Mouse (Mus musculus) kidney, embryonic 14.5 days (tissue): Measurements from ENCODE around the gene Rin2. TPM values are rescaled to one million over a fixed set of nuclear protein-coding genes. Genes with fewer than 3 reads are reported as not detected.
"Not testable (repeated sequence)": the region's sequence is repeated elsewhere in the genome, so short reads cannot be mapped to it uniquely, and the experiment has no call there.

Experiments
- ATAC-seq: fragments of 200-750 bp; cut with Nextera tagmentation; 2 replicates; pipeline ENCODE4 v1.8.0; 2017; ENCODE audit warnings: moderate number of reproducible peaks, mild to moderate bottlenecking, moderate TSS enrichment, moderate library complexity; ENCODE audit not compliant: low FRiP score, low TSS enrichment
- H3K27ac ChIP-seq: fragments of 300-500 bp; sonication (generic); 2 replicates; pipeline ENCODE4 v1.5.1; 2014; ENCODE audit warnings: low read depth, mild to moderate bottlenecking, low read length, moderate library complexity, mixed read lengths
- H3K27me3 ChIP-seq: fragments of 300-500 bp; sonication (generic); 2 replicates; pipeline ENCODE4 v1.6.1; 2014; ENCODE audit warnings: mild to moderate bottlenecking, low read length; ENCODE audit not compliant: control insufficient read depth, insufficient read depth
- H3K36me3 ChIP-seq: fragments of 300-500 bp; sonication (generic); 2 replicates; pipeline ENCODE4 v1.6.1; 2014; ENCODE audit warnings: low read length, mixed read lengths; ENCODE audit not compliant: control insufficient read depth, insufficient read depth
- H3K4me1 ChIP-seq: fragments of 300-500 bp; sonication (generic); 2 replicates; pipeline ENCODE4 v1.6.1; 2014; ENCODE audit warnings: low read length, mixed read lengths; ENCODE audit not compliant: control insufficient read depth, insufficient read depth
- H3K4me2 ChIP-seq: fragments of 300-500 bp; sonication (generic); replicated peaks from 2 replicates; pipeline ENCODE4 v1.6.1; 2014; ENCODE audit warnings: low read depth, mild to moderate bottlenecking, low read length
- H3K4me3 ChIP-seq: fragments of 300-500 bp; sonication (generic); 2 replicates; pipeline ENCODE4 v1.5.1; 2014; ENCODE audit warnings: mild to moderate bottlenecking, low read length
- H3K9ac ChIP-seq: fragments of 300-500 bp; sonication (generic); 2 replicates; pipeline ENCODE4 v1.6.1; 2014; ENCODE audit warnings: low read depth, mild to moderate bottlenecking, low read length, moderate library complexity
- H3K9me3 ChIP-seq: fragments of 300-500 bp; sonication (generic); 2 replicates; pipeline ENCODE4 v1.6.1; 2016; ENCODE audit warnings: low read length; ENCODE audit not compliant: control insufficient read depth
- WGBS: fragments of 180-500 bp; shearing (Covaris S2); extraction: QIAGEN DNeasy Blood & Tissue Kit; methylation state at CpG from one replicate; pipeline ENCODE4 v1.1.7; 2014; 5-methylcytosine and 5-hydroxymethylcytosine counted together
- polyA plus RNA-seq: library from polyadenylated mRNA; unstranded; fragments of >200 nt; fragmentation: Nextera tagmentation; extraction: Ambion mirVana; gene quantifications from 2 replicates; pipeline ENCODE4 v1.2.1, GENCODE M21; 2014

Gene Rin2
- polyA plus RNA-seq, 1 experiment from 2014 or later, result 36.3 TPM

- Histone ChIP-seq H3K27ac (peak overlapping the region; percentile 44; the same call in 1 of the 2 replicates), H3K27me3 (no peaks in the 10 kb centered on the region), H3K9ac (no peak overlapping the region), H3K36me3 (peaks cover 16% of the 10 kb centered on the region), H3K4me1 (peaks cover 19% of the 10 kb centered on the region), H3K4me2 (no peak overlapping the region), H3K9me3 (no peaks in the 10 kb centered on the region), H3K4me3 (no peak overlapping the region)
- peak; percentile 14; the same call in 1 of the 2 replicates for ATAC-seq
- WGBS, result 48% methylated on average over 14 of the region's 14 CpGs
Measured at GRCm38 (mm10) chr2:145887937-145888765, 213.1 kb downstream of the Rin2 start.

- WGBS, result 42% methylated on average over 6 of the region's 6 CpGs
- Histone ChIP-seq H3K27ac (peak overlapping the region; percentile 25; the same call in 1 of the 2 replicates), H3K36me3 (peaks cover 13% of the 10 kb centered on the region), H3K4me2 (no peak overlapping the region), H3K4me1 (peaks cover 19% of the 10 kb centered on the region), H3K27me3 (no peaks in the 10 kb centered on the region), H3K4me3 (no peak overlapping the region), H3K9me3 (no peaks in the 10 kb centered on the region), H3K9ac (no peak overlapping the region)
- no peak for ATAC-seq
Measured at GRCm38 (mm10) chr2:145888766-145889480, 213.9 kb downstream of the Rin2 start.

GRCm38 (mm10) chr2:145890571-145890970 lies 215.6 kb downstream of the Rin2 start:
- Histone ChIP-seq H3K9me3 (no peaks in the 10 kb centered on the region), H3K4me2 (no peak overlapping the region), H3K9ac (no peak overlapping the region), H3K27ac (no peak overlapping the region), H3K36me3 (peaks cover 6% of the 10 kb centered on the region), H3K27me3 (no peaks in the 10 kb centered on the region), H3K4me1 (0 out of 2 replicates have a peak, but pooled peaks cover 5% of the 10 kb centered on the region), H3K4me3 (no peak overlapping the region)
- WGBS, result 80% methylated on average over 2 of the region's 2 CpGs
- ATAC-seq, result no peak

- Histone ChIP-seq H3K9ac (no peak overlapping the region), H3K27ac (no peak overlapping the region), H3K27me3 (no peaks in the 10 kb centered on the region), H3K4me3 (no peak overlapping the region), H3K4me1 (no peaks in the 10 kb centered on the region), H3K4me2 (no peak overlapping the region), H3K36me3 (no peaks in the 10 kb centered on the region), H3K9me3 (no peaks in the 10 kb centered on the region)
- no peak for ATAC-seq
- over 99% methylated on average over 6 of the region's 6 CpGs for WGBS
Measured at GRCm38 (mm10) chr2:145893756-145894155, 218.7 kb downstream of the Rin2 start.

GRCm38 (mm10) chr2:145898106-145898505 lies 223.1 kb downstream of the Rin2 start:
- Histone ChIP-seq H3K4me1 (no peaks in the 10 kb centered on the region), H3K36me3 (no peaks in the 10 kb centered on the region), H3K9me3 (no peaks in the 10 kb centered on the region), H3K4me2 (no peak overlapping the region), H3K27ac (no peak overlapping the region), H3K4me3 (no peak overlapping the region), H3K27me3 (no peaks in the 10 kb centered on the region), H3K9ac (no peak overlapping the region)
- ATAC-seq, result no peak
- WGBS, result 70% methylated on average over 9 of the region's 9 CpGs

- H3K4me1 ChIP-seq, H3K27ac ChIP-seq, H3K4me2 ChIP-seq, H3K9ac ChIP-seq, ATAC-seq, H3K27me3 ChIP-seq, H3K9me3 ChIP-seq, H3K36me3 ChIP-seq, H3K4me3 ChIP-seq: not testable (repeated sequence)
- WGBS, result 72% methylated on average over 8 of the region's 8 CpGs
Measured at GRCm38 (mm10) chr2:145900318-145900717, 225.3 kb downstream of the Rin2 start.

- Histone ChIP-seq H3K27me3 (no peaks in the 10 kb centered on the region), H3K4me3 (peak within 1 kb of the TSS; percentile 92), H3K36me3 (peaks cover 3% of the 10 kb centered on the region; the same call in 1 of the 2 replicates), H3K9me3 (no peaks in the 10 kb centered on the region), H3K4me1 (peaks cover 8% of the 10 kb centered on the region; the same call in 1 of the 2 replicates), H3K9ac (0 out of 2 replicates have a peak within 1 kb of the TSS, but pooled peaks have one; percentile 94), H3K4me2 (peak within 1 kb of the TSS; percentile 34), H3K27ac (no peak within 1 kb of the TSS)
- no peak for ATAC-seq
- 89% methylated on average over 6 of the region's 6 CpGs for WGBS
Measured at GRCm38 (mm10) chr2:145901861-145902260, 226.8 kb downstream of the Rin2 start, which contains the start of gene Naa20. TSS of gene Naa20 (plus strand) at chr2:145902099.

- ATAC-seq, result peak; percentile 97
- WGBS, result under 1% methylated on average over 65 of the region's 68 CpGs
- H3K27ac ChIP-seq, result peak overlapping the region; percentile 95
- H3K4me1 ChIP-seq, result peaks cover 8% of the 10 kb centered on the region; the same call in 1 of the 2 replicates
- peak overlapping the region; percentile 92 for H3K4me3 ChIP-seq
- H3K36me3 ChIP-seq, result peaks cover 3% of the 10 kb centered on the region; the same call in 1 of the 2 replicates
- H3K27me3 ChIP-seq, result no peaks in the 10 kb centered on the region
- H3K4me2 ChIP-seq, result peak overlapping the region; percentile 83
- H3K9ac ChIP-seq, result peak overlapping the region; percentile 94
- no peaks in the 10 kb centered on the region for H3K9me3 ChIP-seq
Measured at GRCm38 (mm10) chr2:145903061-145903901, 228.3 kb downstream of the Rin2 start.
